Mouse (Mus musculus) kidney, embryonic 14.5 days (tissue): ENCODE measurements around the gene Gbx1. TPM values are rescaled to one million over a fixed set of nuclear protein-coding genes. Genes with fewer than 3 reads are reported as not detected.

Experiments
- ATAC-seq: fragments of 200-750 bp; cut with Nextera tagmentation; 2 replicates; pipeline ENCODE4 v1.8.0; 2017; ENCODE audit warnings: moderate number of reproducible peaks, mild to moderate bottlenecking, moderate TSS enrichment, moderate library complexity; ENCODE audit not compliant: low FRiP score, low TSS enrichment
- H3K27ac ChIP-seq: fragments of 300-500 bp; sonication (generic); 2 replicates; pipeline ENCODE4 v1.5.1; 2014; ENCODE audit warnings: low read depth, mild to moderate bottlenecking, low read length, moderate library complexity, mixed read lengths
- H3K27me3 ChIP-seq: fragments of 300-500 bp; sonication (generic); 2 replicates; pipeline ENCODE4 v1.6.1; 2014; ENCODE audit warnings: mild to moderate bottlenecking, low read length; ENCODE audit not compliant: control insufficient read depth, insufficient read depth
- H3K36me3 ChIP-seq: fragments of 300-500 bp; sonication (generic); 2 replicates; pipeline ENCODE4 v1.6.1; 2014; ENCODE audit warnings: low read length, mixed read lengths; ENCODE audit not compliant: control insufficient read depth, insufficient read depth
- H3K4me1 ChIP-seq: fragments of 300-500 bp; sonication (generic); 2 replicates; pipeline ENCODE4 v1.6.1; 2014; ENCODE audit warnings: low read length, mixed read lengths; ENCODE audit not compliant: control insufficient read depth, insufficient read depth
- H3K4me2 ChIP-seq: fragments of 300-500 bp; sonication (generic); replicated peaks from 2 replicates; pipeline ENCODE4 v1.6.1; 2014; ENCODE audit warnings: low read depth, mild to moderate bottlenecking, low read length
- H3K4me3 ChIP-seq: fragments of 300-500 bp; sonication (generic); 2 replicates; pipeline ENCODE4 v1.5.1; 2014; ENCODE audit warnings: mild to moderate bottlenecking, low read length
- H3K9ac ChIP-seq: fragments of 300-500 bp; sonication (generic); 2 replicates; pipeline ENCODE4 v1.6.1; 2014; ENCODE audit warnings: low read depth, mild to moderate bottlenecking, low read length, moderate library complexity
- H3K9me3 ChIP-seq: fragments of 300-500 bp; sonication (generic); 2 replicates; pipeline ENCODE4 v1.6.1; 2016; ENCODE audit warnings: low read length; ENCODE audit not compliant: control insufficient read depth
- WGBS: fragments of 180-500 bp; shearing (Covaris S2); extraction: QIAGEN DNeasy Blood & Tissue Kit; methylation state at CpG from one replicate; pipeline ENCODE4 v1.1.7; 2014; 5-methylcytosine and 5-hydroxymethylcytosine counted together
- polyA plus RNA-seq: library from polyadenylated mRNA; unstranded; fragments of >200 nt; fragmentation: Nextera tagmentation; extraction: Ambion mirVana; gene quantifications from 2 replicates; pipeline ENCODE4 v1.2.1, GENCODE M21; 2014

The Gbx1 gene
- polyA plus RNA-seq, 1 experiment from 2014 or later, result 0.05 TPM

- H3K9ac ChIP-seq, result no peak overlapping the region
- peaks cover 6% of the 10 kb centered on the region; the same call in 1 of the 2 replicates for H3K27me3 ChIP-seq
- WGBS, result 45% methylated on average over 9 of the region's 9 CpGs
- no peaks in the 10 kb centered on the region for H3K9me3 ChIP-seq
- no peak overlapping the region for H3K27ac ChIP-seq
- H3K4me3 ChIP-seq, result no peak overlapping the region
- H3K36me3 ChIP-seq, result peaks cover 62% of the 10 kb centered on the region
- peaks cover 14% of the 10 kb centered on the region; the same call in 1 of the 2 replicates for H3K4me1 ChIP-seq
- H3K4me2 ChIP-seq, result no peak overlapping the region
- no peak for ATAC-seq
These were observed 49.1 kb downstream of the Gbx1 start for GRCm38 (mm10) chr5:24477909-24478308.

DNA sequence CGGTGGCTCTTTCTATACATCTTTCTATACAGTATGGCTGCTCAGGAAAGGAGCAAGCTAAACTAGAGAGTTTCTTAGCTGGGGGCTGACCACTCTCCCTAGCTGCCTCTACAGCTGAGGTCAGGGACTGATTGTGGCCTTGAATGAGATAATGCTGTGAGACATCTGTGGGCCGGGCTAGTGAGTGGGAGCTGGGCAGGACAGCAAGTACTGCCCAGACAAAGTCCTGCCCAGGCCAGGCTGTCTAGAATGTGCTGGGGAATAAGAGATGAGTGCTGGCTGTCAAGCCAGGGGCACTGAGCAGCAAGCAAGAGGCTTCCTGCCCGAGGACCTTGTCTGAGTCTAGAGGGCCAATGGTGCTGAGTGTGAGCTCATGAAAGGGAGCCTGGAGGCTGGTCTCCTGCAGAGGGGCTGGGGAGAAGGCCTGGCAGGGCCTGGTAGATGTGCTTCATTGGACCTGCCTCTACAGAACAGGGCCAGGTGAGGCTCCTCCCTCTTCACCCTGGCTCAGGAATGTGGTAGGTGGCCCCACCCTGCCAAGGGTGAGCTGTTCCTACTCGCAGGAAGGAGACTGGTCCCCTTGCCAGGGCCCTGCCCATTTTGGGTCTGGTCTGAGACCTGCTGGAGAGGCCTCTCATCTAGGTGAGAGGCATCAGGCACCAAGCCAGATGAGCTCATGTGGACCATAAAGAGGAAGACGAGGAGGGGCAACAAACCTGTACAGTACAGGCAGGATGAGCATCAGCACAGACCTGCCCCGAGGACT, 51.3 kb downstream of the Gbx1 start:
- H3K4me2 ChIP-seq, result peak overlapping the region; percentile 92; the same call in 1 of the 2 replicates
- H3K36me3 ChIP-seq, result peaks cover 44% of the 10 kb centered on the region
- H3K4me3 ChIP-seq, result peak overlapping the region; percentile 50
- H3K27me3 ChIP-seq, result peaks cover 6% of the 10 kb centered on the region; the same call in 1 of the 2 replicates
- 0 out of 2 replicates have a peak, but pooled peaks have one; percentile 10 for ATAC-seq
- 79% methylated on average over 6 of the region's 6 CpGs for WGBS
- H3K4me1 ChIP-seq, result peaks cover 18% of the 10 kb centered on the region; the same call in 1 of the 2 replicates
- peak overlapping the region; percentile 51; the same call in 1 of the 2 replicates for H3K9ac ChIP-seq
- H3K9me3 ChIP-seq, result no peaks in the 10 kb centered on the region
- H3K27ac ChIP-seq, result no peak overlapping the region

- ATAC-seq, result peak; percentile 18; the same call in 1 of the 2 replicates
- peak overlapping the region; percentile 51 for H3K9ac ChIP-seq
These were observed 52.2 kb downstream of the Gbx1 start for GRCm38 (mm10) chr5:24474723-24475261.

DNA sequence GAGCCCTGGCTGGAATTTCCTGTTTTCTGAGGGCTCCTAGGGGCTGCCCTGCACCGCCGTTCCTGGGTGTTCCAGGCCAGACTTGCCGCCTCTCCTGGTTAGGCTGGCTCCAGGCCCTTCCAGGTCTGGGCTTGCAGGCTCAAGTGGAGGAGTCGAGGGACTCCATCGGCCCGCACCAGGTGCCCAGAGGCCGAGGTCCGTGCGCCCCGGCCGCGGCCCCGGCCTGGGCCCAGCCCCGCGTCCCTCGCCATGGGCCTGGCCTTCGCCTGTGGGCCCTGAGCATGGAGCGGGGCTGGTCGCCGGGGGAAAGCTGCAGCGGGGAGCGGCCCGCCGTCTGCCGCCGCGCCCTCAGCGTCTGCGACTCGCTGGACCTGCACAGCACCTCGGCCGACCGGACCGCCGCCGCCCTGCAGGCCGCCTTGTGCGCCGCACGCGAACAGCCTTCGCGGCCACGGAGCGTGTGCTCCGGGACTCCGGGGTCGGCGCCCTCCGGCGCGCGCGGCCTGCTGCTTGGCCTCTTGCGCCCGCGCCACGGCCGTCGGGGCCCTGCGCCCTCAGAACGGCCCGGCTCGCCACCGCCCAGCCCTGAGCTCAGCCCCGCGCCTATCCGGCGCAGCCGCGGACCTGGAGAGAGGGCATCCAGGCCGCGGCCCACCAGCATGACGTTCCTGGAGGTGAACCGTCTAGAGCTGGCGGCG, 52.8 kb downstream of the Gbx1 start:
- H3K4me2 ChIP-seq, result peak overlapping the region; percentile 92
- 2% methylated on average over 57 of the region's 77 CpGs for WGBS
- H3K4me1 ChIP-seq, result peaks cover 18% of the 10 kb centered on the region; the same call in 1 of the 2 replicates
- peak; percentile 50 for ATAC-seq
- peaks cover 29% of the 10 kb centered on the region for H3K36me3 ChIP-seq
- peak overlapping the region; percentile 50 for H3K4me3 ChIP-seq
- H3K27ac ChIP-seq, result no peak overlapping the region; the same call in 1 of the 2 replicates
- H3K9ac ChIP-seq, result peak overlapping the region; percentile 51
- H3K9me3 ChIP-seq, result no peaks in the 10 kb centered on the region
- peaks cover 6% of the 10 kb centered on the region; the same call in 1 of the 2 replicates for H3K27me3 ChIP-seq

More at GRCm38 (mm10) chr5:24474723-24475261, 52.2 kb downstream of the Gbx1 start:
- peak overlapping the region; percentile 50 for H3K4me3 ChIP-seq
- peaks cover 6% of the 10 kb centered on the region; the same call in 1 of the 2 replicates for H3K27me3 ChIP-seq
- H3K27ac ChIP-seq, result no peak overlapping the region
- no peaks in the 10 kb centered on the region for H3K9me3 ChIP-seq
- 2% methylated on average over 60 of the region's 67 CpGs for WGBS
- H3K36me3 ChIP-seq, result peaks cover 35% of the 10 kb centered on the region
- peaks cover 18% of the 10 kb centered on the region; the same call in 1 of the 2 replicates for H3K4me1 ChIP-seq
- H3K4me2 ChIP-seq, result peak overlapping the region; percentile 92

GRCm38 (mm10) chr5:24472884-24473619, 54.0 kb downstream of the Gbx1 start:
- H3K9me3 ChIP-seq, result no peaks in the 10 kb centered on the region
- H3K27me3 ChIP-seq, result peaks cover 6% of the 10 kb centered on the region; the same call in 1 of the 2 replicates
- ATAC-seq, result no peak
- 26% methylated on average over 6 of the region's 7 CpGs for WGBS
- peaks cover 18% of the 10 kb centered on the region for H3K36me3 ChIP-seq
- no peak overlapping the region for H3K9ac ChIP-seq
- H3K4me3 ChIP-seq, result no peak overlapping the region; the same call in 1 of the 2 replicates
- H3K4me1 ChIP-seq, result peaks cover 18% of the 10 kb centered on the region; the same call in 1 of the 2 replicates
- no peak overlapping the region for H3K4me2 ChIP-seq
- H3K27ac ChIP-seq, result no peak overlapping the region

DNA sequence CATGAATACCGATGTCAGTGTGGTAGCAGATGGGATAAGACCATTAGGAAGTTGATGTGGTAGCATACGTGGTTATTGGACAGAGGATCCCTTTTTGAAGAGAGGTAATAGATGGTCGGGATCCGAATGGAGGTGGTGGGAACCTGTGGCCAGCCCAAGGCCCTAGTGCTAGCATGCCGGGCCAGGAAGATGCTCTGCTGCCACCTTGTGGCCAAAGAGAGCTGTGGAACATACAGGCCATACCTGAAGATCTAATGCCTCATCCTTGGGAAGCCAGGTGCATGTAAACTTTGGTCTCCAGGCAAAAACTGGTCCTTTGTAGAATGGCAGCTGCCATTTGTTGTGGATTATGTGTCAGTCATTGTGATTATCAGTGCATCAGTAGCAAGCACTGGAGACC, 56.4 kb downstream of the Gbx1 start:
- Histone ChIP-seq H3K27me3 (peaks cover 6% of the 10 kb centered on the region; the same call in 1 of the 2 replicates), H3K27ac (no peak overlapping the region), H3K9me3 (no peaks in the 10 kb centered on the region), H3K9ac (no peak overlapping the region), H3K36me3 (no peaks in the 10 kb centered on the region; the same call in 1 of the 2 replicates), H3K4me2 (no peak overlapping the region), H3K4me3 (no peak overlapping the region), H3K4me1 (peaks cover 18% of the 10 kb centered on the region; the same call in 1 of the 2 replicates)
- no peak for ATAC-seq
- 11% methylated on average over 5 of the region's 5 CpGs for WGBS

DNA sequence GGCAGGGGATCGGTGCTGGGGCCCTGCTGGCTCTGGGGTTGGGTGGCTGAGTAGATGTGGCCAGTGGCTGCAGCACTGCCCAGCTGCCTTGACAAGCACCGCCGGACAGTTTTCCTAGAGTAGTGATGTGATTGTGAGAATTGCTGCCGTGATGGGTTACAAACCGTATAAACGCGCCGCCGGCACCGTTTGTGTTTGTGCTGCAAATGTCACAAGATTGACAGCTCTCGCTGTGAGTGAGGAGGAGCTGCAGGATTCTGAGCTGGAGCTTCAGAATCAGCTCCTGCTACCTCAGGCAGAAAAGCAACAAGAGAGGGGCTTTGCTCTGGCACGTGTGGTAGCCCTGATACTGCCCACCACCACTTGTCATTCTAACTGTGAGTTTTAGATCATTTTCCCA, 60.2 kb downstream of the Gbx1 start:
- H3K9me3 ChIP-seq, result no peaks in the 10 kb centered on the region

GRCm38 (mm10) chr5:24455613-24456012, 71.4 kb downstream of the Gbx1 start:
- H3K4me1 ChIP-seq, result peaks cover 27% of the 10 kb centered on the region
- 68% methylated on average over 7 of the region's 7 CpGs for WGBS
- no peak for ATAC-seq

More for the DNA sequence above, 60.2 kb downstream of the Gbx1 start:
- WGBS, result 71% methylated on average over 12 of the region's 12 CpGs
- Histone ChIP-seq H3K4me1 (0 out of 2 replicates have a peak, but pooled peaks cover 4% of the 10 kb centered on the region), H3K36me3 (peaks cover under 1% of the 10 kb centered on the region; the same call in 1 of the 2 replicates), H3K27ac (no peak overlapping the region), H3K4me2 (no peak overlapping the region), H3K9ac (no peak overlapping the region), H3K4me3 (no peak overlapping the region), H3K27me3 (no peaks in the 10 kb centered on the region)
- ATAC-seq, result no peak

More at GRCm38 (mm10) chr5:24455613-24456012, 71.4 kb downstream of the Gbx1 start:
- H3K9me3 ChIP-seq, result no peaks in the 10 kb centered on the region
- H3K4me3 ChIP-seq, result no peak overlapping the region
- no peak overlapping the region for H3K4me2 ChIP-seq
- no peaks in the 10 kb centered on the region for H3K27me3 ChIP-seq
- H3K36me3 ChIP-seq, result peaks cover 7% of the 10 kb centered on the region
- H3K27ac ChIP-seq, result peak overlapping the region; percentile 27; the same call in 1 of the 2 replicates
- H3K9ac ChIP-seq, result no peak overlapping the region; the same call in 1 of the 2 replicates
